Mouse (Mus musculus) liver, embryonic 16.5 days (tissue): ENCODE measurements around the gene Inhbb. TPM values are rescaled to one million over a fixed set of nuclear protein-coding genes. Genes with fewer than 3 reads are reported as not detected.

Source experiments
- ATAC-seq: fragments of 200-750 bp; cut with Nextera tagmentation; 2 replicates; pipeline ENCODE4 v1.8.0; 2017; ENCODE audit warnings: low read depth, mild to moderate bottlenecking, moderate number of reproducible peaks, moderate library complexity
- H3K27ac ChIP-seq: fragments of 300-500 bp; sonication (generic); 2 replicates; pipeline ENCODE4 v1.5.1; 2014; ENCODE audit warnings: mild to moderate bottlenecking, low read length
- H3K27me3 ChIP-seq: fragments of 300-500 bp; sonication (generic); 2 replicates; pipeline ENCODE4 v1.6.1; 2014; ENCODE audit warnings: low read depth, low read length, mixed read lengths; ENCODE audit not compliant: control insufficient read depth, insufficient read depth
- H3K36me3 ChIP-seq: fragments of 300-500 bp; sonication (generic); 2 replicates; pipeline ENCODE4 v1.6.1; 2014; ENCODE audit warnings: mild to moderate bottlenecking; ENCODE audit not compliant: control insufficient read depth, insufficient read depth
- H3K4me1 ChIP-seq: fragments of 300-500 bp; sonication (generic); 2 replicates; pipeline ENCODE4 v1.6.1; 2014; ENCODE audit warnings: low read depth, low read length, mixed read lengths; ENCODE audit not compliant: control insufficient read depth
- H3K4me2 ChIP-seq: fragments of 300-500 bp; sonication (generic); 2 replicates; pipeline ENCODE4 v1.6.1; 2014; ENCODE audit warnings: low read depth, low read length, mixed read lengths
- H3K4me3 ChIP-seq: fragments of 300-500 bp; sonication (generic); 2 replicates; pipeline ENCODE4 v1.5.1; 2014; ENCODE audit warnings: low read depth, mild to moderate bottlenecking, low read length
- H3K9ac ChIP-seq: fragments of 300-500 bp; sonication (generic); 2 replicates; pipeline ENCODE4 v1.6.1; 2014; ENCODE audit warnings: low read depth, low read length
- H3K9me3 ChIP-seq: fragments of 300-500 bp; sonication (generic); replicated peaks from 2 replicates; pipeline ENCODE4 v1.6.1; 2016; ENCODE audit warnings: low read length; ENCODE audit not compliant: control insufficient read depth
- WGBS: fragments of 180-500 bp; shearing (Covaris S2); extraction: QIAGEN DNeasy Blood & Tissue Kit; methylation state at CpG from one replicate; pipeline ENCODE4 v1.1.7; 2014; ENCODE audit not compliant: insufficient replicate concordance; 5-methylcytosine and 5-hydroxymethylcytosine counted together
- polyA plus RNA-seq: library from polyadenylated mRNA; unstranded; fragments of >200 nt; fragmentation: Nextera tagmentation; extraction: Ambion mirVana; gene quantifications from 2 replicates; pipeline ENCODE4 v1.2.1, GENCODE M21; 2015

The Inhbb gene
- polyA plus RNA-seq, 1 experiment from 2014 or later, result 0.09 TPM

DNA sequence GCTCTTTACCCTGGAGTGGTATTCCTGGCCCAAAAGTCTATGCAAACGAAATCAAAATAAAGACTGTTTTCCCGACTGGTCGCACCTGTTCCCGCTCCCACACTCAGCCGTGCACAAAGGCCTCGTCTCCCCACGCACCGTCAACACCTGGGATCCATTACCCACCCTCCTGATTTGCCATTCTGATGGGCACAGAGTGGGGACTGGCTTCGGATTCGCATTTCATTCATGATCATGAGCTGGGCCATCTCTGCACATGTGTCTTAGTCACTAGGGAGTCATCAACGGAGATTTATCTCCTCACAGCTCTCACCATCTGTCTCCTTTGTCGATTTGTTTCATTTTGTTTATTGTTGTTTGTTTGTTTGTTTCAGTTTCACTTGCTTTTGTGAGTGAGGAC, 54.5 kb downstream of the Inhbb start:
- ATAC-seq, result no peak
- no peak overlapping the region for H3K9ac ChIP-seq
- 63% methylated on average over 12 of the region's 12 CpGs for WGBS

DNA sequence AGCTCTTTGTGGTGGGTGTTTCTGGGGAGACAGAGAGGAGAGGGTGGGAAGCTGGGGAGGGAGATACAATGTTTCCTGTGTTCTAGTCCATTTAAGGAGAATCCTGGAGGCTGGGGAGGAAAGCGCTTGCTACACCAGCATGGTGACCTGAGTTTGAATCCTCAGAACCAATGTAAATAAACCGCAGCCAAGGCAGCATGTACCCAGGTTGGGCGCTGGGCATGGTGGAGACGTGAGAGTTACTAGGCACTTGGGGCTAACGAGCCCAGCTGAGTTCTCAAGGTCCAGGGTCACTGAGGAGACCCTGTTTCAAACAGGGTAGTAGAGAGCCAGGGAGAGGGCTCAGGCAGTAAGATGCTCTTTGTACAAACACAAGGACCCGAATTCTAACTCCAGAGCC, 55.7 kb downstream of the Inhbb start:
- H3K27ac ChIP-seq, result no peak overlapping the region
- H3K4me1 ChIP-seq, result no peaks in the 10 kb centered on the region
- no peak overlapping the region for H3K4me2 ChIP-seq
- no peak overlapping the region for H3K9ac ChIP-seq
- H3K36me3 ChIP-seq, result no peaks in the 10 kb centered on the region
- no peaks in the 10 kb centered on the region for H3K27me3 ChIP-seq
- no peak for ATAC-seq
- H3K9me3 ChIP-seq, result no peaks in the 10 kb centered on the region
- WGBS, result 52% methylated on average over 6 of the region's 6 CpGs
- H3K4me3 ChIP-seq, result no peak overlapping the region

More for the DNA sequence above, 54.5 kb downstream of the Inhbb start:
- Histone ChIP-seq H3K27ac (no peak overlapping the region), H3K4me2 (no peak overlapping the region), H3K9me3 (no peaks in the 10 kb centered on the region), H3K36me3 (no peaks in the 10 kb centered on the region), H3K4me3 (no peak overlapping the region), H3K4me1 (no peaks in the 10 kb centered on the region), H3K27me3 (no peaks in the 10 kb centered on the region)

Other genes starting within 250 kb of the Inhbb start
- 38.0 and 40.5 TPM in 2 replicates for gene Ralb, start 82.5 kb upstream of the Inhbb start, polyA plus RNA-seq
- gene Tmem185b, start 103.9 kb upstream of the Inhbb start, polyA plus RNA-seq, result 7.3 and 7.6 TPM in 2 replicates
- 24.7 and 26.4 TPM in 2 replicates for gene Epb41l5, start 226.8 kb upstream of the Inhbb start, polyA plus RNA-seq